Mouse (Mus musculus) kidney, adult 2 months (tissue): Measurements from ENCODE around the gene Rrp36. TPM values are rescaled to one million over a fixed set of nuclear protein-coding genes. Genes with fewer than 3 reads are reported as not detected.

Experiments
- DNase-seq: peaks from one replicate; pipeline ENCODE4 v3.0.0; 2021
- H3K27ac ChIP-seq: fragments of 200-500 bp; 2 replicates; pipeline ENCODE4 v1.5.1; 2012; ENCODE audit warnings: low read depth, low read length, control low read depth, inconsistent platforms; ENCODE audit not compliant: insufficient read depth
- H3K27me3 ChIP-seq: fragments of 200-500 bp; replicated peaks from 2 replicates; pipeline ENCODE4 v1.6.1; 2012; ENCODE audit warnings: mild to moderate bottlenecking, moderate library complexity, low read length, inconsistent platforms; ENCODE audit not compliant: control insufficient read depth, insufficient read depth
- H3K36me3 ChIP-seq: fragments of 200-500 bp; 2 replicates; pipeline ENCODE4 v1.6.1; 2012; ENCODE audit warnings: mild to moderate bottlenecking, moderate library complexity, low read length, inconsistent platforms; ENCODE audit not compliant: control insufficient read depth, insufficient read depth
- H3K4me1 ChIP-seq: fragments of 200-500 bp; 2 replicates; pipeline ENCODE4 v1.6.1; 2011; ENCODE audit warnings: low read length; ENCODE audit not compliant: control insufficient read depth, insufficient read depth
- H3K4me3 ChIP-seq: fragments of 200-500 bp; 2 replicates; pipeline ENCODE4 v1.5.1; 2011; ENCODE audit warnings: mild to moderate bottlenecking, low read depth, low read length, control low read depth; ENCODE audit not compliant: insufficient read depth
- CTCF ChIP-seq: fragments of 200-500 bp; conservative IDR thresholded peaks from 2 replicates; pipeline ENCODE4 v1.5.1; 2011; ENCODE audit warnings: low read depth, mild to moderate bottlenecking, control low read depth, low read length, moderate library complexity, mixed read lengths; ENCODE audit not compliant: insufficient read depth, insufficient read length
- POLR2A ChIP-seq: fragments of 200-500 bp; IDR thresholded peaks from one replicate; pipeline ENCODE4 v1.6.1; 2011; ENCODE audit warnings: low read depth, low read length, control low read depth
- WGBS: fragments of 180-500 bp; shearing (Covaris S2); methylation state at CpG from one replicate; pipeline ENCODE4 v1.1.7; 2018; 5-methylcytosine and 5-hydroxymethylcytosine counted together
- polyA plus RNA-seq: library from polyadenylated mRNA; depleted of rRNA; stranded (reverse); fragments of >200 nt; gene quantifications from 2 replicates; pipeline ENCODE4 v1.2.3, GENCODE M21; 2012

Rrp36 gene
- polyA plus RNA-seq, 1 experiment, result 41.1 TPM

DNA sequence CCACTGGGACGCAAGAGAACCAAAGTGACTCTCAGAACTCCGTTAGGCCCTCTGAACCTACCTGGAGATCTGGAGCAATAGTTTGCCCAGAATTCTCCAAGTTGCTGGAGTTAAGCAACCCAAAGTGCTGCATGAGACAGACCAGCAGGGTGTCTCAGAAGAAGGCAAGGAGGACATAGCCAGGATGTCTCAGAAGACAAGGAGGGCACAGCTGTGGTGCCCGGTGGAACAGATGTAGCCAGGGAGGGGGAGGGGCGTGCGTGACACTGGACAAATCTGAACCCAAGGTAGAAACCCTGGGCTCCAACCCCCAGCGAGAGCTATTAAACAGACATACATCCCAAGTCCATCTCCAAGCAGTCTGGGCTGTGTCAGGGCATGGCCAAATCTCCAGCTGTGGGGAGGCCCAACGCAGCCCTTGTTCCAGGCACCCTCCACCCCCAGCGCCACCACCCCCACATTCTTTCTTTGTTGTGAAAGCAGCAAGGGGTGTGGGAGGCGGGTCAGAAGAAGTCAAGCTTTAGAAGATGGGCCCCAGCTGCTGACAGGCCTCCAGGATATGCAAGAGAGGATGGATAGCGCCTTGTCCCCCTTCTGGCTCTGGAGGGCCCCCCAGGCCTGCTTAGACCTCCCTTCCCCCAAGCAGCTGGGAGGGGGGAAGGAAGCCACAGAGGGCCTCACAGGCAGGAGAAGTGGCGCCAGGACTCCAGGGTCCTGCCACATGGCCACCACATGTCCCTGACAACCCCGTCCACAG is 44.3 kb downstream of the Rrp36 start:
- Histone ChIP-seq H3K27me3 (no peaks in the 10 kb centered on the region), H3K4me1 (no peaks in the 10 kb centered on the region), H3K36me3 (no peaks in the 10 kb centered on the region), H3K4me3 (peak overlapping the region; percentile 81), H3K27ac (peak overlapping the region; percentile 65; the same call in 1 of the 2 replicates)
- no peak for TF ChIP-seq POLR2A
- TF ChIP-seq CTCF, result no peak
- DNase-seq, result peak; percentile 69
- WGBS, result 42% methylated on average over 12 of the region's 12 CpGs

DNA sequence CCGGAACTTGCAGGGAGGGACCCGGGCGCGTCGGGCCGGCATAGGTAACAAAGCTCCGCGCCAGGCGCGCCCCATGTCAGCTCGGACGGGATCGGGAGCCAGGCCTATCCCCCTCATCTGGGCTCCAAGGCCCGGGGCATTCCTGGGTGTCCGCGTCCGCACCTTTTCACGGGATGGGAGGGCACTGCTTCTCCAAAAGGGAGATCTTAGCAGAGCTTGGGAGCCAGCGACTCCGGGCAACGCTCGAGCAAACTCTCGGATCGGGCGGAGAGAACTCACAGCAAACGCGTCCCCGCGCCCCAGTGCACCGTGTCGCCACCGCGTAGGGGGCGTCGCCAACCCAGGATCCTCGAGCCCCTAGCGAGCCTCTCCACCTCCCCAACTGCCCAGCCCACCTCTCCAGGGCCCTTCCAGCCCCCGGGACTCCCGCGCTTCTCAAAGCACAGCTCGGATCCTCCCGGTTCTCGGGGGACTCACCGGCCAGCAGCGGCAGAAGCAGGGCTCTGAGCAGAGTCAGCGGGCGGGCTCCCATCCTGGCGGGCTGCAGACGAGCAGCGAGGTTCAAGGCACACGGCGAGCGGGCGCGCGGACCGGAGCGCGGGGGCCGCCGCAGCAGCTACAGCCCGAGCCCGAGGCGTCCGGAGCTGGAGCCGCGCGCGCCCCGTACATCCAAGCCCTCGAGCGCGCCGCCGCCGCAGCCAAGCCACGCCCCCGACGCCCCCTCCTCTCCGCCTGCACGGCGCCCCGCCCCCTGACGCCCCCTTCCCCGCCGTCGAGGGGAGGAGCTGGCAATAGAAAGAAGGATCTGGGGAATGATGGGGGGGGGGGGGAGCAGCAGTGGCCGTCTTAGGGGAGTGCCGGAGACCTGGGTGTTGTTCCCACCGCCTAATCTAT is 45.1 kb downstream of the Rrp36 start, which contains the start of gene Ptk7:
TSS of gene Ptk7 (minus strand) at position 714 of the 894 bp plus-strand sequence.
- DNase-seq, result peak; percentile 54
- Histone ChIP-seq H3K4me1 (no peaks in the 10 kb centered on the region), H3K27me3 (no peaks in the 10 kb centered on the region), H3K27ac (peak within 1 kb of the TSS; percentile 65), H3K4me3 (peak within 1 kb of the TSS; percentile 81), H3K36me3 (no peaks in the 10 kb centered on the region)
- 3% methylated on average over 87 of the region's 90 CpGs for WGBS
- no peak for TF ChIP-seq POLR2A
- no peak for TF ChIP-seq CTCF

DNA sequence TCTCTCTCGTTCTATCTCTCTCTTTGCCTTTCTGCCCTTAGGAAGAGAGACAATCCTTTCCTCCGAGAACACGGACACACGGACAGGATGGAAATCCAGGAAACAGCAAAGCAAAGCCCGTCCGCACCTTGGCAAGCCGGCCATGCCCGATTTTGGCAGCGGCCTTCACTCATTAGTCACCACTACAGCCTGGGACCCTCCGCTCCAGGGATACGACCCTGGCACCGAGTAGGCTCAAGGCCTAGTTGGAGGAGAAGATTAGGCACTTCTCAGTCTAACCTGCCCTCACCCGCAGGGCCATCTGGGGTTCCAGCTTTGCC is 45.7 kb downstream of the Rrp36 start:
- WGBS, result 20% methylated on average over 12 of the region's 13 CpGs
- peak overlapping the region; percentile 81 for H3K4me3 ChIP-seq
- no peak overlapping the region for H3K27ac ChIP-seq
- no peaks in the 10 kb centered on the region for H3K4me1 ChIP-seq
- no peaks in the 10 kb centered on the region for H3K36me3 ChIP-seq
- H3K27me3 ChIP-seq, result no peaks in the 10 kb centered on the region
- DNase-seq, result no peak
- TF ChIP-seq CTCF (no peak), POLR2A (no peak)

GRCm38 (mm10) chr17:46627409-46627808 is 46.7 kb downstream of the Rrp36 start:
- Histone ChIP-seq H3K27ac (no peak overlapping the region), H3K27me3 (no peaks in the 10 kb centered on the region), H3K36me3 (no peaks in the 10 kb centered on the region), H3K4me1 (no peaks in the 10 kb centered on the region), H3K4me3 (no peak overlapping the region)
- WGBS, result 66% methylated on average over 6 of the region's 6 CpGs
- TF ChIP-seq POLR2A, result no peak
- no peak for TF ChIP-seq CTCF
- DNase-seq, result no peak

DNA sequence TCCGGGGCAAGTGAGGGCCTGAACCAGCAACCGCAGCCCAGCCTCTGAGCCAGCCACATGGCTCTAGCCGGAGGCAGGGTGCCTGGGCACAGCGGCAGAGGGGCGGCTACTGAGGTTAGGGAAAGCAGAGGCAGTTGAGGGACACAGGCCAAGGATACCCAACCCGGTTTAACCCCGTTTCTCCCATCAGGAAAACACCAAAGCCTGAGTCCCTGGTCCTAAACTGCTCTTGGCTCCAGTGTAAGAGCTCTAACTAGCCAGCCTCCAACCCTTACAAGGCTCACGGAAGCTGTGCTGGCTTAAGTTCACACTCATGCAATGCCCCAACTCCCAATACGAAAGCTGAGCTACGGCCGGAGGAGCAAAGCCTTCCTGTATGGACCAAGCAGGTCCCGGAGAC is 49.6 kb downstream of the Rrp36 start:
- Histone ChIP-seq H3K36me3 (no peaks in the 10 kb centered on the region), H3K27me3 (no peaks in the 10 kb centered on the region), H3K4me3 (no peak overlapping the region), H3K27ac (no peak overlapping the region), H3K4me1 (no peaks in the 10 kb centered on the region)
- TF ChIP-seq POLR2A, result no peak
- no peak for TF ChIP-seq CTCF
- DNase-seq, result no peak
- WGBS, result 68% methylated on average over 12 of the region's 12 CpGs

DNA sequence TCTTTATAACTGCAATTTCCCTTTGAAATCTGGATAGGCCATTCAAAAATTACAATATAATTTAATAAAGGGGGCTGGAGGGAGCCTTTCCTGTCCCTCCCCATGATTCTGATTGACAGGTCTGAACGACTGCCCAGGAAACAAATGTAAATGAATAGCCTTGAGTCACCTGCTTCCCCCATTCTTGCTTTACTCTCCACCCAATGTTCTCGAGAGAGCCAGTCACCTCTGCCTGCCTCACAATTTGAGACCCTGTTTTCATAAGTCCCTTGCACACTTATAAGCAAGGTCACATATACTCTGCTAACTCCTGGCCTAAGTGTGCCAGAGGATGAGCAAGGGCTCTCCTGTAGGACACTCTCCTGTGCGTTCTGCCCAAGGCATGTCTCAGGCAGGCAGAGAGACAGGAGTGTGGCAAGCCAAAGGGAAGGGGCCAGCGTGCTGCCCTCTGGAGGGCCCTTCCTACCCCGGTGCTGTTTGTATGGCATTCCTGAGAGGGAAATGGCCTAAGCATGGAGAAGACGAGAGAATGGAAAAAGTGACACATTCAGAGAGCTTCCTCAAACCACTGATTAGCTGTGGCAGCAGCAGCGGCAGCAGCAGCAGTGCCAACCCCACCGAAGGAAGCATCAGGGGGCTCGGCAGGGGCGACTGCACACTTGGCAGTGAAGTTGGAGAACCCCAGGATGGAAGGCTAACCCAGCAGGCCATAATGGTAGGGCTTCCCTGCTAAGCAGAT is 50.2 kb downstream of the Rrp36 start:
- Histone ChIP-seq H3K27ac (no peak overlapping the region), H3K27me3 (no peaks in the 10 kb centered on the region), H3K4me3 (no peak overlapping the region), H3K36me3 (no peaks in the 10 kb centered on the region), H3K4me1 (no peaks in the 10 kb centered on the region)
- WGBS, result 30% methylated on average over 10 of the region's 10 CpGs
- DNase-seq, result no peak
- no peak for TF ChIP-seq POLR2A
- TF ChIP-seq CTCF, result no peak
